Mouse (Mus musculus) embryonic fibroblast, embryonic 13.5 days (primary cell): ENCODE measurements around the gene Pck2.

Experiments used
- CTCF ChIP-seq: IDR thresholded peaks from 2 replicates; pipeline ENCODE4 v1.5.1; 2011; ENCODE audit warnings: mild to moderate bottlenecking, control low read depth, low read length, moderate library complexity, borderline replicate concordance; ENCODE audit not compliant: insufficient read depth
- POLR2A ChIP-seq: IDR thresholded peaks from 2 replicates; pipeline ENCODE4 v1.6.1; 2011; ENCODE audit warnings: low read depth, mild to moderate bottlenecking, control low read depth, low read length, moderate library complexity

GRCm38 (mm10) chr14:55567496-55567895 is 27.4 kb downstream of the Pck2 start:
- no peak for TF ChIP-seq POLR2A
- TF ChIP-seq CTCF: no peak
